Mouse (Mus musculus): ENCODE data around the gene Slamf1.
"Not testable (repeated sequence)": the region's sequence is repeated elsewhere in the genome, so short reads cannot be mapped to it uniquely, and the experiment has no call there.

Slamf1 gene

GRCm38 (mm10) chr1:171811048-171811447, 44.1 kb downstream of the Slamf1 start:
- DNase-seq, result not testable (repeated sequence)

DNA sequence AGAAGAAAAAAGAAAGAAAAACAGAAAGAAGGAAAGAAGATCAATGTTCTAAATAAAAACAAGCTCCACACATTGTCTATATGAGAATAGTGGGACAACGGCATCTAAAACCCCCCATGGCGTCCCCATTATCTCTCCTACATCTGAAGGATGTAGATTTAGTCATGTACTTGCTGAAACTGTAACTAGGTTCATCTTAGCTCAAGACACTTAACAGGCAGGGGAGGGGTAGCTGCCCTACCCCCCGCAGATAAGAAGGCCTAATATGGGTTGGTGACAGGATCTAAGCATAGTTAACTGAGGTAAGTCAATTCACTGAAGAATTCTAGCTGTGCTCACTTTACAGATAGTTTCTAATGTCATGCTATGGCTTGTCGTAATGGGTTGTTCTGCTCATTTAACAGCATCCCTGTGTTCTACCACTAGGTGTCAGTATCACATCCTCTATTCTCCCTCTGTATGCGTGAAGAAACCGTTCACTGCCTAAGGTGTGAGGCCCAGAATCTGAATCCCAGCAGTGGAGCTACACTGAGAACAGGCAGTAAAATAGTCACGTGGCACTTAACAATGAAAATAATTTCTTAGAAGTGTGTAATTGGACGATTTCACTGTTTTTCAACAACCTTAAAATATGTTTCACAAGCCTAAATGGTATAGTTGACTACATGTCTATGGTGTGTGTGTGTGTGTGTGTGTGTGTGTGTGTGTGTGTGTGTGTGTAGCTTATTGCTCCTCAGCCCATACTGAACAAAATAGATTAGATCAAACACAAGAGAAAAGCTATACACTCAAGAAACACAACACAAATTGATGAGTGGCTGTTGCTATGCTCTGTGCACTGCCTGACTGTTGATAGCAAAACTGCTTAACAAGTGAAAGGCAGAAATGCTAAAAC, 48.9 kb downstream of the Slamf1 start:
- peak in 1 of 2 experiments; percentile 27 for DNase-seq

GRCm38 (mm10) chr1:171816991-171817390, 50.1 kb downstream of the Slamf1 start:
- DNase-seq, result no peak

DNA sequence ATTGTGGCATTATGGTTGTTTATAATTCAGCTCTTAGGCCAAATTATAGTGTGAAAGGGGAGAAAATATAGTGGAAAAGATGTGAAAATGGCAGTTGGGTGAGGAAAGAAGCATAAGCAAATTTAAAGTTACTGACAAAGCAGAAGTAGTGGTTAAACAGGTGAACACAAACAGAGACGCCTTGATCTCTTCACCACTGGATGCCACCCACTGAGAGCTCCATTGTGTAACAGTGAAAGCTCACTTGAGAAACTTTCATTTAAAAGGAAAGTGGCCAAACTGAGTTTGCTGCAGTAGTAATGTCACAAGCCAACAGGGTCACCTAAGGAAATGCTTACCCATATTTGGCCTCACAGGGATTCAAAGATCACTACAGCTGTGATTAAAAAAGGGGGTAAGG, 54.4 kb downstream of the Slamf1 start:
- no peak for DNase-seq

GRCm38 (mm10) chr1:171825462-171825861, 58.5 kb downstream of the Slamf1 start:
- no peak for DNase-seq

DNA sequence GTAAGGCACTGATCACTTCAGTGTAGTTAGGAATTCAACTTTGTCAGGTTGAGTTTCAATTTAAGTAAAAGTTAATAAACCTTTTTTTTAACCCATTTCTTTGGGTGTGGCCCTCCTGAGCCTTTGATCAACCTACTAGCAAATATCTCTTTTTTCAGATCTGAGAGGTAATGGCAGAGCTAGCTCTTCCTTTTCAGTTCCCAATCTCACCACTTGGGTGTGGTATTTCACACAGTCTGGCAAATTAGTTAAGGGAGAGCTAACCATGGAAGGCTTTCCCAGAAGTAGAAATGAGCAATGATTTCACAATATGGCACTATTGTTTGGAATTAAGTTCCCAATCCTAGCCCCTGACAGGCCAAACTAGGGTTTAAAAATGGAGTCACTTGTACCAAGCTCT, 59.2 kb downstream of the Slamf1 start:
- DNase-seq, result no peak

GRCm38 (mm10) chr1:171827674-171828073, 60.7 kb downstream of the Slamf1 start:
- no peak for DNase-seq

DNA sequence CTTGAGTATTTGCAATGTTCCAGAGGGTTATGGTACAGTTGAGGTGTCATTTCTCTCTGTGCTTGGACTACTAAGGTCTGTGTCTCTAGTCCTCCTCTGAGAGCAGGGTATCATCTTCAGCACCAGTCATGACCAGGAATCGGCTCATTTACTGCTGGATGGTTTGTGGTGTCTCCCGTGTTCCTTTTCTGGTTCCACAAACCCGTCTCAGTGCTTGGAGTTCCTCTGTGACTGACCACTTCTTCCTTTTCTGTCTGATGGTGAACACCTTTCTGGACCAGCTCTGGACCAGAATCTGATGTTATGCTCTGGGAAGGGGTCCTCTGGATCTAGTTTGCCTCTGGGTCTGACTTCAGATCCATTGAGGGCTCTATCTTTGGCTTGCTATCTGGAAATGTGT, 72.6 kb downstream of the Slamf1 start, which contains the start of gene Cd84:
Cd84 (plus strand) TSS at position 210 of the 400 bp plus-strand sequence.
- no peak for DNase-seq

DNA sequence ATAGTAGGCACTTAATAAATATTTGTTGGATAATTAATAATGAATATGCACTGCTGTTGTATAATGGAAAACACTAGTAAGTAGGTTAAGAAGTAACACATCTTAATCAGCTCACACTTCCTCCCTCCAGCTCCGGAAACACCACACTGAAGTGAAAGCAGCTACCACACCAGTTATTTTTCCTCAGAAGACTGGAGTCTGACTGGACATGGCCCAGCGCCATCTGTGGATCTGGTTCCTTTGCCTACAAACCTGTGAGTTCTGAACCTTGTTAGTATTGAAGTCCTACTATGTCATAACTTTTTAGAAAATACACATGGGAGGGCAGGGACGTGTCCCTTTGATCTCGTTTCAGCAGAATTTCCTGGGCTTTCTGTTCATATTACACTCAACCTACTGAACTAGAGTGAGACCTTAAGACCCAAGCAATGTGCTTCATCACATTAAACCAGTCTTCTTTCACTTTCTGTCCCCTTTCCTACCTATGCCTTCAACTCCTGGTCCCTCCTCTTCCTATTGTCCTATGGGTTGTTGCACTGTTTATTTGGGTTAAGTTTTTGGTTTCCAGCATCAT, 73.6 kb downstream of the Slamf1 start:
- DNase-seq, result no peak

GRCm38 (mm10) chr1:171845035-171845754, 78.3 kb downstream of the Slamf1 start:
- DNase-seq, result no peak

- DNase-seq, result no peak
Observed at GRCm38 (mm10) chr1:171848201-171848600, 81.3 kb downstream of the Slamf1 start.

- no peak for DNase-seq
Observed at GRCm38 (mm10) chr1:171848757-171849156, 81.8 kb downstream of the Slamf1 start.

DNA sequence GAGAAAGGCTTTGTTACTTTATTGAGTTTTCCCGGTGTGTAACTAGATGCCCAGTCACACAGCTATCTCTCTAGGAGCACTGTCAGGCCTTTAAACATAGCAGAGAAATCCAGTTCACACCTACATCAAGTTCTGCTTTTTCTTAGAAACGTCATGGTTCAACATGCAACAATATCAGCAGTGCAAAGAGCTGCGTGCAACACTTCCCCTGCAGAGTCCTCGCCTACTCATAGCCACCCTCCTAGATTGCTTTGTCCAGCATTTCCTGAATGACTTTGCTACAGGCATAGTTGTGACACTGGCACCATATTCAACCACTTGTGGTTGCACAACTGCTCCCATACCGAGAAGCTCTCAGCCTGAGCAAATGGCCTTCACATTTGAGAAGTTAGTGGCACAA, 82.5 kb downstream of the Slamf1 start:
- no peak for DNase-seq
